Mouse (Mus musculus): ENCODE measurements around the gene Camk1d.

Gene Camk1d

DNA sequence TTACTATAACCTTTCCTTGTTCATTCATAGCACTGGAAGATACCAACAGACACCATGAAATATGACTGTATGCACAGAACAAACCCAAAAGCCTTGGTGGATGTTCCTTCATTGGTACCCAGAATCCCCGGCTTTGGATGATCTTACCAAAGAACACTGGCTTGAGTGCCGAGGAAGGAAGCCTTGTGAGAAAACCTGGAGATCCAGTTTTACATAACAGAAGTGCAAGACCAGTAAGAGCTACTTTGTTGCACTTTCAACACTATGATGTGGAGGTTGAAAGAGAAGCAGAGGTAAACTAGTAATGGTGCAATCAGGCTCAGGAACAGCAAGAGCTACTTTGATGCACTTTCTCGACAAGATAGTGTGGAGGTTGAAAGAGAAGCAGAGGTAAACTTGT lies 234.4 kb downstream of the Camk1d start:
- no peak for DNase-seq (ENCODE audit: low spot score in 2 of 2)

- DNase-seq (ENCODE audit: low spot score in 2 of 2), result no peak
Measured at GRCm38 (mm10) chr2:5478709-5479108, 235.6 kb downstream of the Camk1d start.

DNA sequence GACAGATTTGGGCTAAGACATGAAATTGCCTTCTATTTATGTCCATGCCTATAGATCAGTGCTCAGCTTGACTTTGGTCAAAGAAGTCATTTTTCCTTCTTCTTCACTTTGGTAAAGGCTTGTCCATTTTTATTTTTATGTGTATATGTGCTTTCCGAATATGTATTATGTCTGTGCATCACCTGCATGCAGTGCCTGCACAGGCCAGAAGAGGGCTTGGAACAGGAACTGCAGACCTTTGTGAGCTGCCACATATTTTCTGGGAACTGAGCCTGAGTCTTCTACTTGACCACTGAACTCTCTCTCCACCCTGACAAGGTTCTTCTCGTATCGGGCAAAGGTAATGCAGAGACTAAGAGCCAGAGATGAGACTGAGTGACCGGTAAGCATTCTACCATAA lies 236.1 kb downstream of the Camk1d start:
- no peak for DNase-seq (ENCODE audit: low spot score in 2 of 2)

- DNase-seq (ENCODE audit: low spot score in 2 of 2), result no peak
Measured at GRCm38 (mm10) chr2:5477525-5477924, 236.8 kb downstream of the Camk1d start.

DNA sequence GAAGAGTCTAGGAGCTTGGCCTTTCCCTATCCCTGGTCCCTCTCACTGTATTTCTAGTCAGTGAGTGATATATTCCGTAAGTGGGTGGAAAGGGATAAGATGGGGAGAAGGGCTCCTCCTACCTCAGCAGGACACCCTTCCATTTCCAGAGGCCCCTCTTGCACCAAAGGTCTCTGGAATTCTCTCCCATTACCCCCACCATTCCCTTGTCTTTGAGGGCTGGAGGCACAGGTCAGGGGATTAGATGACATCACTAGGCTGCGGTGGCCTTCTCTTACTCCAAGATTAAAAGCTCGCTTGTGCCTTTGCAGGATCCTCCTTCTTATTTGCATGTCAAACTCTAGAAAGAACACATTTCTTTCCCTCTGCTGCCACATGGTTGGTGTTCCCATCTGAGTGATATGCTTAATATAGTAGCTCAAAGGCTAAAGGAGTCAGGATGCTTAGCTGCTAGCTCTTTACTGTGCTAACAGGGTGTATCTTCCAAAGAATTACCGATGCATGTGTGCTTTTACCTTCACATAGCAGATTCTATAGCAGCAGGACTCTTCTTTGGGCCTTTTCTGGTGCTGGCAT lies 244.9 kb downstream of the Camk1d start:
- DNase-seq (ENCODE audit: low spot score in 2 of 2), result no peak

DNA sequence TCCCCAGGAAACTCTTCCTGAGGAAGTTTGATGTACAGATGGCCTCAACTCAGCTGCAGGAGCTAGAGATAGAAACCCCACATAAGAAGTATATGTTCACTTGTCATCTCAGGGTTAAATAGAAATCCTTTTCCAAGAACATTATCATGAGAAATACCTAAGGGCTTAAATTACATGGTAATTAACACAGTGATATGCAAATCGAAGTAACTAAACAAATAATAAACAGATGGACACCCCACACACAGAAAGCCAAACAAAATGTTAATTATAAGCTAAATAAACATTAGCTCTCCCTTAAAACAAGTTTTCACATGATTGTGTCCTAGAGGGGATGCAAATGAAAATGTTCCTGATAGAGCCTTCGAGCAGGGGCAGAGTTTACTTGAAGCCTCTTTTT lies 246.8 kb downstream of the Camk1d start:
- no peak for DNase-seq (ENCODE audit: low spot score in 2 of 2)

DNA sequence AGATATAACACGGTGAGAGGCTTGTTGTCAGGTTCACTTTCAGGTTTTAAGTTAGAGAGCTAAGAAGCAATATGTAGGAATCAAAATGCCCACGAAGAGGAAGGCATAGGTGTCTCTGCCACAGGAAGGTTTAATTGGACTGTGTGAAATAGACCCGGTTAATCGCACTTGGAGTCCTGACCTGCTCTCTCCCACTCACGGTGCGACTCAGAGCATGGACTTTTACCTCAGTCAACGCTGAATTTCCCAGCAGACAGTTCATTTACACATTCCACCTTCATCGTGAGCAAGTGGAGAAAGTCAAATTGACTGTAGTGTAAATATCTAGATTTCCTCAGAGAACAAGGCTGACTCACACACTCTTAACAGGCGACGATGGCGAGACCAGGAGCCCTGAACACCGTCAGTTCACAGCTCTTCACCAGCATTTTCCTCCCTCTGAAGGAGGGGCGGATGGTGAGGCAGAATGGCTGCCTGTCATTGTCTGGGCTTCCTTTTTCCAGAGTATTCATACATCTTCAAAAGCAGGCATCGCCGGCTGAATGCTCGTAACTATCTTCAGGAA lies 255.6 kb downstream of the Camk1d start:
- no peak for DNase-seq (ENCODE audit: low spot score in 2 of 2)

DNA sequence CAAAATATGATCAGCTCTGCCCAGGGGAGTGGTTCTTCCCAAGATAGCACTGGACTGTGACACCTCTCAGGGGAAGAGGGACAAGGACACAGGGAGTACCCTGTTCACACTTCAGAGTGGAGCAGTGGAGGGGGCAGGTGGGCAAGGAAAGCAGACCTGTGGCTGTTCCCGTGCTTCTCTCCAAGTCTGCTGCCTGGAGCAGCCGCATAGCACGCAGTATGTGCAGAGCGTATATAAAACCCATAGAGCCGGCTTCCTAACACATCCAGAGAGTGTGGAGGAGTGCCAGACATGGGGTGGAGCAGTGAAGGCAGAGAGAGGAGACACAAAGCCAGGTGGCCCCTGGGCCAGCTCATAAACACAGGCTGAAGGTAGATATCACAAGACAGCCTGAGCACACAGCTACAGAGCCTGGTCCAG lies 256.2 kb downstream of the Camk1d start:
- peak; percentile 47 to 60 for DNase-seq (ENCODE audit: low spot score in 2 of 2)

GRCm38 (mm10) chr2:5456108-5456507 lies 258.2 kb downstream of the Camk1d start:
- peak; percentile 53 to 67 for DNase-seq (ENCODE audit: low spot score in 2 of 2)

DNA sequence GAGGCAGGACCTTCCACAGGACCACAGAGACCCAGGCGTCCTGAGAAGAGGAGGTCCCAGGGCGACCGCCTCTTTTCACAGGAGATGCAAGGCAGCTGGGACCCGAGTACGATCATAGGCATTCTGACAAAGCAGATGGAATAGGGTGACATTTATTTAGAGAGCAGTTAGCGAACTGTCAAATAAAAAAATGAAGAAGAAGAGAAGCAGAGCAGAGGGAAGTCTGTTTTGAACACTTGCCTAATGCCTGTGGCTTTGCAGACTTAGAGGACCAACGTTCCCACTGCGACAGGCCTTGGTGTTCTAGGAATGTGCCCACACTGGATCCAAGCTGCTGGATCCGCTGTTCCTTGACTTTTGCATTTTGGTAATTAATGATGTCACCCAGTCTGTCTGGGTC lies 259.5 kb downstream of the Camk1d start:
- no peak for DNase-seq (ENCODE audit: low spot score in 2 of 2)

GRCm38 (mm10) chr2:5451654-5452053 lies 262.7 kb downstream of the Camk1d start:
- no peak for DNase-seq (ENCODE audit: low spot score in 2 of 2)

GRCm38 (mm10) chr2:5445357-5445756 lies 269.0 kb downstream of the Camk1d start:
- no peak for DNase-seq (ENCODE audit: low spot score in 2 of 2)

- DNase-seq (ENCODE audit: low spot score in 2 of 2), result no peak
Measured at GRCm38 (mm10) chr2:5437690-5438089, 276.6 kb downstream of the Camk1d start.

DNA sequence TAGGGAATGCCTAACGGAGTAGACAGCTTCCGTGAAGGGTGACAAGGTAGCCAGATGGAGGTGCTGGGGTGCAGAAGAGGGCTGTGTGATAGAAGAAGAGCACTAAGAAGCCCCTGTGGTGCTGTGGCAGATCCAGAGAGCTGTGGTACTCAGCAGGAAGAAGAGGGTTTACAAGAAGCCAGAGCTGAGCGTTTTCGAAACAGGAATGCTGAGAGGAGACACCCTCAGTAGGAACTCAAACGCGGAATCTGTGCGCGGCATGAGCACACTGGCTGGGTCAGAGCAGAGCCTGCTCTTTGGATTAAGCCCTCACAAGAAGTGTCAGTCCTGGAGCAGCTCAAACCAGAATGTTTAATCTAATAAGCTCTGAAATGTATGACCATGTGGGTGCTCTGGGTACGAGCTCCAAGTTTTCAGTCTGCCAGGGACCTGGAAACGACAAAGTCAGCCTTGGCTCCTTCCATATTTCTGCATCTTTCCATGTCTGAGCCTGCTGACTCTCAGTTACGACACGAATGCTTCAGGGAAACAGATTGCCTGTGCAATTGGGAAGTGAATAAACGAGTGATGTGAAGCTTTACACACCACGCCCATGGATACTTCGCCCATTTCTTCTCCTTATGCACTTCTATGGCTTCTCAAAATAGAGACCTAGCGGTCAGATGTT lies 278.6 kb downstream of the Camk1d start:
- DNase-seq (ENCODE audit: low spot score in 2 of 2), result no peak

DNA sequence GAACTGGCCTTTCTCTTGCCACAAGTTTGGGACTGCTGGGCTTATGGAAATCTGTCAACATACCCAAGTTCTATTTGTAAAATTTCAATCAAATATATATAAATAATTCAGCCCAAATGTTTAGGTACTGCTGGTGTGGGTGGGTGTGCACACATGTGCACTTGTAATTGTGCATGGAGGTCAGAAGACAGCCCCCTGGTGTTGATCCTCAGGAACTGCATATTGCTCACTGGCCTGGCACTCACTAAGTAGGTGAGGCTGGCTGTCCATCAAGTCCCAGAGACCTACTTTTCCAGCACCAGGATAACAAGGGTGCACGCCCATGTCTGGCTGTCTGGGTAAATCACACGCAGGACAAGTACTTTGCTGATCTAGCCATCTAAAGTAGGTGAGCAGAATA lies 283.0 kb downstream of the Camk1d start:
- no peak for DNase-seq (ENCODE audit: low spot score in 2 of 2)

DNA sequence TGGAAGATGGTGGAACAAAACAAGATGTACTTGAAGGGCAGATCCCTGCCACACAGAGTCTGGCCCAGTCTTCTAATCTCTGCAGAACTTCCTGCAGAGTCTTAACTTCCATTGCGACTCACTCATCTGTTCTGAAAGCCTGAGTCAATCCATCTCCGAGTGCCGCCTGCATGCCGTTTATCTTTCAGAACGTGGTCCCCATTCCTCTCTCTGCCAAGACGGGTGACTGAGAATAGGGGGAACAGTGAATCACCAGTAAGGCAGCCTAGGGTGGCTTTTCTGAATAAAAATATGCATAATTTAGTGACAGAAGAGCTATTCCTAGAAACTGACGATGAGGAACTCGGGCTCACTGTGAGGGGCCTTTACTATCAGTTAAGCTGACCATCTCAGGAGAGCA lies 284.4 kb downstream of the Camk1d start:
- no peak for DNase-seq (ENCODE audit: low spot score in 2 of 2)

- no peak for DNase-seq (ENCODE audit: low spot score in 2 of 2)
Measured at GRCm38 (mm10) chr2:5426110-5426509, 288.2 kb downstream of the Camk1d start.

DNA sequence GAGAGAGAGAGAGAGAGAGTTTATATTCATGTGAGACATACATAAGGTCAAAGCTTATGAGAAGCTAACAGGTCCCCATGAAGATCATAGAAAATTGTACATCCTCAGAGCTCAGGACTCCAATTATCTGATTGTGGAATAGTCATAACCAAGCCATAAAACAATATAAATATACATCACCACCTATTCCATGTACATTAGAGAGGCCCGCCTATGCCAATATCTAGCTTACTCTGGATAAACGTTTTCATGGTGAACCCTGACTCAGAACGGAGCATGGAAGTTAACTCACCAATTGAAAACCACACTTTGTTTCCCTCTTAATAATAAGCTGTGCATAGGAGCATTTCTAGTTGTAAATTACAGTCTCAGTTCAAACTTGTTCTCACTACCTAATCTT lies 288.7 kb downstream of the Camk1d start:
- DNase-seq (ENCODE audit: low spot score in 2 of 2), result no peak

GRCm38 (mm10) chr2:5420621-5421196 lies 293.6 kb downstream of the Camk1d start:
- DNase-seq (ENCODE audit: low spot score in 2 of 2), result no peak

DNA sequence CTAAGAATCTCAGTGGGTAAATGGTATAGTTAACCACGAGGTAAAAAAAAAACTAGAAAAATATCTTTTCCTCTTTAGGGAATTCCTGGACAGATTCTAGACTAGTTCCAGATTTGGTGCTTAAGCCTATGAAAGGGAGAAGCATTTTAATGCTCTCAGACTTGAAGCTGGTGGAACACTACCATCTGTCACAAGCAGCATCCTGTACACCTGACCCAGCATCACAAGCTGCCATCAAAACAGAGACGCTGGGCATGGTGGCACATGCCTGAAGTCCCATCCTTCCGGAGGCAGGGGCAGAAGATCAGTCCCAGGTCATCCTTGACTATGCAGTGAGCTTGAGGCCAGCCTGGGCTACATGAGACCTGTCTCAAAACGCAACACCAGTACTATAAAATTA lies 295.5 kb downstream of the Camk1d start:
- no peak for DNase-seq (ENCODE audit: low spot score in 2 of 2)

DNA sequence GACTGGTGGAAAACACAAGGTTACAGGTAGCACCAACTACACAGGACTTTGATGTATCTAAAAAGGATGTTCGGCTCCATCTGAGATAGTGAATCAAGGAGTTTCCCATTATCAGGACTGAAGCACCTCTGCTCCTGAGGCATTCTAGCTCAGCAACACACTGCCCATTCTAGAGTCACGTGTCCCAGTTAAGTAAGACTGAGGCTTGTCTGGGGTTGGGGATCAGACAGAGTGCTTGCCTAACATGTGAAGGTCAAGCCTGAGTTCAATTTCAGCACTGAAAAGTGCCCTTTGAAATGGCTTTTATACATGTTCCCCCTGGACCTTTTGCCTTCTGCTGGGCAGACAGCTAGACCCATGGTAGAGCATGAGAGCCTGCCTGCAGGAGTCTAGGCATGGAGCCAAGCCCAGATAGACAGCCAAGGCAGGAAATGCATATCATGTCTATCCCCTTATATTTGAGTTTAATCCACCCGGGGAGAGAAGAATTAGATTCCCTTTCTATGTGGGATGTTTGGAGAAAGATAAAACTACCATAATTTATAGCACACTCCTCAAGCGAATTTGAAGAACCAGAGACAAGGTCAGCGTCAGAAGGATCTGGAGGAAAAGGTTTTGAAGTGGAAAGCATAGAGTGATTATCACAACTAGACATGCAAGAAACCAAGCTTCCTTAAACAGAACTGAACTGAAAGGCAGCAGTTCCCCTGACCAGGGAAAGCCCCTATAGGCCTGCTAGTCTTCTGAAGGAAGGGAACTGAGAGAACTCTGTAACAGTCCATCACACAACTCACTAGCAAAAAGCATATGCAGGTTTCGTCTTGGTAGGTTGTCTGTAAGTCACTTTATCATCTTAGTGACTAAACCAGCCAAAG lies 296.9 kb downstream of the Camk1d start:
- DNase-seq (ENCODE audit: low spot score in 2 of 2), result no peak

DNA sequence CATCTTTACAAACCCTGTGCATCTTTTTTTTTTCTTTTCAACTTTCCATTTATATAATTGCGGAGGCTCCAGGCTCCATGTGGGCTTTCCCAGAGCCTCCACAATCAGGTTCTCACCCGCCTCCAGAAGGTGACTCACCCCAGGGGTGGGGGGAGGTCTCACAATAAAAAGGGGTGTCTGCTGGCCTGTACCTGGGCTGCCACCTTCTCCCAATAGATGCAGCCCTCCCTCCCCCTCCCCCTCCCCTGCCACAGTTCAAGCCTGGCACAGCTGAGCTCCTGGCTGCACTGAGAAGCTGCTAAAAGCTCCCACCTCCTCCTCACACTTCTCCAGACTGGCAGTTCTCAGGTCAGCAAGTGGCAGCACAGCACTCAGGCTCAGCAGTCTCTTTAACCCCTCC lies 302.5 kb downstream of the Camk1d start:
- no peak for DNase-seq (ENCODE audit: low spot score in 2 of 2)

Data from heart, adult 9 months (tissue).